Mouse (Mus musculus): ENCODE data around the gene Patj.
"Not testable (repeated sequence)": the region's sequence is repeated elsewhere in the genome, so short reads cannot be mapped to it uniquely, and the experiment has no call there.

Patj gene

GRCm38 (mm10) chr4:98395690-98396437 is at the start of gene Patj:
Gene Patj, plus strand, starts transcription at chr4:98395785.
- DNase-seq (ENCODE audit: extremely low spot score, low read depth, low spot score), result no peak

- no peak for DNase-seq (ENCODE audit: extremely low spot score, low read depth, low spot score)
These were observed 47.0 kb upstream of the Patj start for GRCm38 (mm10) chr4:98348580-98348979.

GRCm38 (mm10) chr4:98358034-98358809 is 37.4 kb upstream of the Patj start:
- no peak for DNase-seq (ENCODE audit: extremely low spot score, low read depth, low spot score)

- no peak for DNase-seq (ENCODE audit: extremely low spot score, low read depth, low spot score)
These were observed 20.2 kb upstream of the Patj start for GRCm38 (mm10) chr4:98375401-98375800.

DNA sequence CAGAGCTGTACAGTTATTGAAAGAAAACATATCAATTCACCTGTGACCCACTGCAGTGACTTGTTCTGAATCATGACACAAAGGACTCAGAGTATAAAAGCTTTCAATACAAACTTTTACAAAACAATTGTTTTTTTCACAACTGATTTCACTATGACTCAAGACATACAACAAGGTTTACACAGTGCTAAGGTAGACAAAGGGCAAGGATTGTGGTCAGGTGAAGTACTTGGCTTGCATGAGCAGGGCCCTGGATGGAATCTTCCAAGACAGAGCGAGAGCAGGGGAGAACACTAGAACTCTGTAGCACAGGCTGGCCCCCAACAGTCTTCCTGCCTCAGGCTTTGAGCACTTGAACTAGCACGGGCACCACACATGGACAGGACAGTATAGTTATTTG is 18.6 kb upstream of the Patj start:
- DNase-seq (ENCODE audit: extremely low spot score, low read depth, low spot score), result no peak

DNA sequence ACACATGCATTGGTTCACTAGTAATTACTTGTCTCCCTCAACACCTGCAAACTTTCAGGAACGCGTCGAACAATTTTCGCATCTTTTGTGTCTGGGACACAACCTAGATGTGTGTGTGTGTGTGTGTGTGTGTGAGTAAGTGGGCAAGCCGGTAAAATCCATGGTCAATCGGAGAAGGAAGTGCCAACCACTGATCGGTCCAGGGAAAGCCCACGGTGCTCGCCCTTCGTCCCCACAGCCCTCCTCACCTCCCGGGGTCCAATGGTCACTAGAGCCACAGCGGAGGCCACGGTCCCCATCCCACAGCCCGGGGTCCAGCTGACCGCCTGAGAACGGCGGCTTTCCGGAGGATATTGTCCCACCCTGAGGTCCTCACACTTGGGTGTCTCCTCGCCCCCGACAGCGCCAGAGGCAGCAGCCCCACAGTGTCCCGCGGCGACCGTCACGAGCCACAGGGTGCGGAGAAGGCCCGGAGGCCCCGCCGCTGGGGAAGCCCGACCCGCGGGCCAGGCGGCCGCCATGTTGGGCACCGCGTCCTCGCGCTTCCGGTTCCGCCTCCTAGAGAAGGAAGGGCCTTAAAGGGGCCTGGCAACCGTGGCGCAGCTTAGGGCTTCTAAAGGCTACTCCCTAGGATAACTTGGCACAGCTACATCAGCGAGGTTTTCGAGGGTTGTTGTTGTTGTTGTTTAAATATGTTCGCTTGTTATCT is 12.7 kb upstream of the Patj start, which contains the start of gene Tm2d1:
Gene Tm2d1 (minus strand): TSS at position 591 of the 709 bp plus-strand sequence.
- DNase-seq (ENCODE audit: extremely low spot score, low read depth, low spot score), result no peak

- no peak for DNase-seq (ENCODE audit: extremely low spot score, low read depth, low spot score)
These were observed 10.5 kb upstream of the Patj start for GRCm38 (mm10) chr4:98385036-98385435.

GRCm38 (mm10) chr4:98395346-98395689 is 267 bp upstream of the Patj start:
- no peak for DNase-seq (ENCODE audit: extremely low spot score, low read depth, low spot score)

DNA sequence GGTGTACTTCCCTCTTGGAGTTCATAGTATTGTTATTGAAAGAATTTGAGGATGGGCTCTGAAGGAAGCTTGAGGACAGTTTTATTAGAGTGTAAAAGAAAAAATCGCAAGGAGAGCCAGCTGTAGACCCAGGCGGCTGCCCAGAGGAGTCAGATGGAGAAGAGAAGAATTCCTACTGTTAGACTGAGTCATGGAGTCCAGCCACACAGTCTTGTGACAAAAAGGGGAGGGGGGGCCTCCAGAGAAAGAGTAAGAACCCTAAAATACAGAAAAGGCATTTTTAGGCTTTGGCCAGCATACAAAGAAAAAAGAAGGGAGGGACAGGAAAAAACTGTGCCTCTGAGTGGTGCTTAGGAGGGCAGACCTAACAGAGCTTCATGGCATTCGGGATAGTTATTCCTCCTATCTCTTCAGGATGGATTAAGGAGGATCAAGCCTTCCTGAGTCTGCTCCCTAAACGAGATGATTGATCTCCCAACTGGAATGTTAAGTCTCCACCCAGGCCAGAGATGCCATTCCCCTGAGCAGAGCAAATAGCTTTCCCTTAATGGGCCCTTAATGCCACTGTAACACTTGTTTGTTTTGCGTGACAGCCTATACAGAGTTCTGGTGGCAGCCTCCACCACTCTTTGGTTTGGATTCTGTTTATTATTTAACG is 5.5 kb downstream of the Patj start:
- DNase-seq (ENCODE audit: extremely low spot score, low read depth, low spot score), result no peak

GRCm38 (mm10) chr4:98401584-98401962 is 6.0 kb downstream of the Patj start:
- no peak for DNase-seq (ENCODE audit: extremely low spot score, low read depth, low spot score)

DNA sequence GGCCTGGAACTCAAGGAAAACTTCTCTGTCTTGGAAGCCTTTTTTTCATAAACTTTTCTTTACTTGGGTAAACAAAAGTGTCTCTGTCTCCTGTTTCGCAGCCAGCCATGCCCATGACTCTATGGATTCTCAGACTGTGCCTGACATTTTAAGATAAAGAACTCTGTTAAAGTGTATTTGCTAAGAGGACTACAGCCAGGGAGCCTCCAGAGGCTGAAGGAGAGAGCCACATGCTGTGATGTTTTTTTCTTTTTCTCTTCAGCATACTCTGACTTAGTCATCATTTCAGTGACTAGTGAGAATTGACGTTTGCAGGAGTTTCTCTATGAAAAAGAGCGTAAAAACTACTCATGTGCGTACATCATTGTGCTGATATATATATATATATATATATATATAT is 7.9 kb downstream of the Patj start:
- DNase-seq (ENCODE audit: extremely low spot score, low read depth, low spot score), result no peak

GRCm38 (mm10) chr4:98404412-98404811 is 8.8 kb downstream of the Patj start:
- no peak for DNase-seq (ENCODE audit: extremely low spot score, low read depth, low spot score)

- DNase-seq (ENCODE audit: extremely low spot score, low read depth, low spot score), result no peak
These were observed 12.9 kb downstream of the Patj start for GRCm38 (mm10) chr4:98408455-98408854.

GRCm38 (mm10) chr4:98415150-98415549 is 19.6 kb downstream of the Patj start:
- DNase-seq (ENCODE audit: extremely low spot score, low read depth, low spot score), result not testable (repeated sequence)

- no peak for DNase-seq (ENCODE audit: extremely low spot score, low read depth, low spot score)
These were observed 32.8 kb downstream of the Patj start for GRCm38 (mm10) chr4:98428371-98428770.

DNA sequence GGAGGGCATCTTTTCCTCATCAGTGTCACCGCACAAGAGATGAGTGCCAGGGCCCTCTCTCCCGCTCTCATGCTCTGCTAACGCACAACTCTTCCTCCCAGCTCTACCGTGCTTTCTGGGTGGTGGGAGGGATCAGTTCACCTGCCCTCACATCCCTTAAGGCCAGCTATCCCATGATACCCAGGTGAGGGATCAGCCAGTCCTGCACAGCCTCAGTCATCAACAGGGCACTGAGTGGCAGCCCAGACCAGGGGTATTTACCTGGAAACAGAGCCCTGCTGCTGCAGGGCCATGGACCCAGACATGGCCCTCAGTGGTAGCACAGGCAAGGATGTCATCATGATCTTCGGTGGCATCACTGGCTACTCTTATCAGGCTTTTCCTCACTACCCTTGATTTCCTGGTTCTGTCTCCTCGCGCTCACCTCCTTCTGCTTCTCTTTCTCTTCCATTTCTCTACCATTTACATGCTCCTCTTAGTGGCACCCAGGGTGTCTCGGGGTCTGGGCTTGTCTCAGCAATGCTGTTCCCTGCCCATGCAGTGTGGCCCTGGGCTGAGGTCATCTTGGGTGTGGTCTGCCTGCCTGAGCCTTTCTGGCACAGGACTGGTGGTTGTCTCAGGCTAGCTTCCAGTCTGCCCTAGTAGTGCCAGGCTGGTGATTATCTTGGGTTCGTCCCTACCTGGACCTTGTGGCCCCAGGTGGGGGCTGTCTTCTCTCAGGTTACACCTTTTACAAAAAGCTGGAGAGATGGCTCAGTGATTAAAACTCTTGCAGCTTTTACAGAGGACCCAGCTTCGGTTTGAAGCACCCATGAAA is 40.3 kb downstream of the Patj start:
- DNase-seq (ENCODE audit: extremely low spot score, low read depth, low spot score), result no peak

- no peak for DNase-seq (ENCODE audit: extremely low spot score, low read depth, low spot score)
These were observed 41.2 kb downstream of the Patj start for GRCm38 (mm10) chr4:98436664-98437363.

GRCm38 (mm10) chr4:98439261-98440005 is 43.8 kb downstream of the Patj start:
- DNase-seq (ENCODE audit: extremely low spot score, low read depth, low spot score), result no peak

- no peak for DNase-seq (ENCODE audit: extremely low spot score, low read depth, low spot score)
These were observed 45.7 kb downstream of the Patj start for GRCm38 (mm10) chr4:98441248-98441647.

Measured in hindlimb bud, embryonic 11.5 days (tissue).